Mouse (Mus musculus) heart, adult 18-20 months (tissue): ENCODE results near the gene Plin2. TPM values are rescaled to one million over a fixed set of nuclear protein-coding genes. Genes with fewer than 3 reads are reported as not detected.
A peak's percentile ranks its signal among the peaks of the same experiment; 100 is the strongest.
"Not testable (repeated sequence)": the region's sequence is repeated elsewhere in the genome, so short reads cannot be mapped to it uniquely, and the experiment has no call there.

Source experiments
- DNase-seq, 2 experiments: peaks; one replicate each; pipeline ENCODE4 v3.0.0; 2021 to 2022; ENCODE audit warnings: mixed read lengths in 1 of 2
- total RNA-seq, 2 experiments: library from RNA; stranded (reverse); gene quantifications; 2 replicates each; pipeline ENCODE4 v1.2.3; 2021

Plin2 gene
- total RNA-seq, 2 experiments from 2014 or later: 116 to 138 TPM

- DNase-seq: no peak
Observed at GRCm38 (mm10) chr4:86631831-86632230, 38.0 kb downstream of the Plin2 start.

- not testable (repeated sequence) for DNase-seq
Observed at GRCm38 (mm10) chr4:86626496-86626895, 43.4 kb downstream of the Plin2 start.

DNA sequence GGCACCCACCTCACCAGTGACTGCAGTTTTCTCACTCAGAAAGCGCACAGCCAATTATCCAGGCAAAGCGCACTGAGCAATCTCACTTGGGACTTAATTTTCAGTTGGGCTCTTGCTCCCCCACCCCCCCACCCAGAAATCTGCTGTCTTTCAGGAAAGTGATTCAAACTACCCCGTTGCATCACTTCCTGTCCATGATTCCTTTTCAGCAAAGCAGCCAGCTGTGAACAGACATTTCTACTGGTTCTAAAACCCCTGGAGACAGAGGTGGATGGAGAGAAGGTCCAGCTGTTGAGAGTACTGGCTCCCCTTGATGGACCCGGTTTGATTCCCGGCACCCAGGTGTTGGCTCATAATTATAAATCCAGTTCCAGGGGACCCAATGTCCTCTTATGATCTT is 44.4 kb downstream of the Plin2 start:
- peak in 1 of 2 experiments; percentile 21 for DNase-seq

- not testable (repeated sequence) for DNase-seq
Observed at GRCm38 (mm10) chr4:86622532-86622931, 47.3 kb downstream of the Plin2 start.

DNA sequence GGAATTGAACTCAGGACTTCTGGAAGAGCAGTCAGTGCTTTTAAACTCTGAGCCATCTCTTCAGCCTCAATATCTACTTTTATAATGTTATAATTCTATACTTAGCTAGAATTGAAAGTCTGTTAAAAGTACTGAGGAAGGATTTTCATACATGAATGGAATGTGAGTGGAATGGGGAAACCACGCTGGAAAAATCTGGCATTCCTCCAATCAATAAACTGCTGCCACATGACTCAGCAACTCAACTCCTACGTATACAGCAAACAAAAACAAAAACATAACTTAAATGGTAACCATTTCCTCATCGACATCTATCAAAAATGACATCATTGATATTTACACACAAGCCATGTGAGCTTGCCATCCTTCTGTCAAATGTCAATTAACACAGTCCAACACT is 47.7 kb downstream of the Plin2 start:
- no peak for DNase-seq

GRCm38 (mm10) chr4:86620506-86620905 is 49.4 kb downstream of the Plin2 start:
- DNase-seq: no peak

DNA sequence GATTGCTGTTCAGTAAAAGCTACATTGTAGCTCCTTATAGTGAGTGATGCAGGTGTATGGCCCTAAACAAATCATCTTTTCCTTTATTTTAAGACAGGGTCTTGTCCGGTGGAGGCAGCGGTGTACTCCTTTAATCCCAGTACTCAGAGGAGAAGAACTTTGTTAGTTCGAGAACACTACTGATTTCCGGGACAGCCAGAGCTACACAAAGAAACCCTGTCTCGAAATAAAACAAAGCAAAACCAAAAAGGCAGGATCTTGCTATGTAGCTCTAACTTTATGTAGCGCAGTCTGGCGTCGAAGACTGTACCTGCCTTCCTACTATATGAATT is 57.6 kb downstream of the Plin2 start:
- DNase-seq: no peak

GRCm38 (mm10) chr4:86611524-86612288 is 58.2 kb downstream of the Plin2 start, which contains the start of gene Haus6:
Gene Haus6 (minus strand): TSS chr4:86612055.
- DNase-seq: peak; percentile 91 to 97

Other genes starting within 250 kb of the Plin2 start
- not detected for gene Saxo1, start 111.7 kb downstream of the Plin2 start, total RNA-seq
- gene Rraga, start 94.4 kb downstream of the Plin2 start, total RNA-seq: 10 to 100 TPM; 56.6 to 61.6 TPM
- 1 to 10 TPM; 5.6 to 7.6 TPM for gene Haus6, start 58.0 kb downstream of the Plin2 start, total RNA-seq
- 10 to 100 TPM; 29.3 to 34.1 TPM for gene Dennd4c, start 78.5 kb upstream of the Plin2 start, total RNA-seq
- gene Rps6, start 187.4 kb upstream of the Plin2 start, total RNA-seq: 100 to 1,000 TPM; 534 to 598 TPM
- 10 to 100 TPM; 18.6 to 23.0 TPM for gene Acer2, start 204.3 kb upstream of the Plin2 start, total RNA-seq